Mouse (Mus musculus): ENCODE data around the gene Zfp786.
"Not testable (repeated sequence)": the region's sequence is repeated elsewhere in the genome, so short reads cannot be mapped to it uniquely, and the experiment has no call there.

Zfp786 gene

GRCm38 (mm10) chr6:47830104-47831078 is at the start of gene Zfp786:
TSS of gene Zfp786 (minus strand) at chr6:47830867.
- in situ Hi-C loops (cut with MboI, MseI), result no loop called here

DNA sequence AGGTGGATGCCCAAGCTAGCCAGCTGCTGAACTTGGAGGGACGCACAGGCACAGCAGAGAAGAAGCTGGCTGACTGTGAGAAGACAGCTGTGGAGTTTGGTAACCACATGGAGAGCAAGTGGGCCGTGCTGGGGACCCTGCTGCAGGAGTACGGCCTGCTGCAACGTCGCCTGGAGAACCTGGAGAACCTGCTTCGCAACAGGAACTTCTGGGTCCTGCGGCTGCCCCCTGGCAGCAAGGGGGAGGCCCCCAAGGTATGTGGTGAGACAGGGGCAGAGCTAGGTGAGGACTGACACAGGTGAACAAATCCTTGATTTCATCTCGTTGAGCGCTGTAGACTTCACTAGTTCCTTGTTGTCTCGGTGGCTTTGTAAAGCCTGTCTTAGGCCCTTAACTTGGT is 49.5 kb upstream of the Zfp786 start:
- in situ Hi-C loops (cut with MboI, MseI), result loop anchor here in 1 of 2 experiments (10.0 kb wide), 1 partner anchor 75 kb away; the partner anchor contains the start of gene Zfp956

GRCm38 (mm10) chr6:47879049-47879716 is 48.5 kb upstream of the Zfp786 start:
- in situ Hi-C loops (cut with MboI, MseI), result no loop called here

DNA sequence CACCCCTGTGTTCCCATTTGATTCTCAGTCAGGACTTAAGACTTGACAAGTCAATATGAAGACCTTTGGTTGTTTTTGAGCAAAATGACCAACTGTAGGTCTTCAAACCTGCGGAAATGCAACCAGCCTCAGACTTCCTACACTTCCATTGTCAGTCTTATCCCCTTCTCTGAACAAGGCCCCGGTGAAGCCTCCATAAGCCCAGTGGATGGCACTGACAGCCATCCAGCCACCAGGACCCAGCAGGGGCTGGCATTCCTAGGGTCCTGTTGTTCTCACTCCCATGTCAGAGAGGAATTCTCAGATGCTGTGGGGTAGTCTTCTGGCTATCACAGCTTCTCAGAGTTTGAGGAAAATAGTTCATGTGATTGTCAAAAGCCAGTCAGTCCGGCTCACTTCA is 47.9 kb upstream of the Zfp786 start:
- in situ Hi-C loops (cut with MboI, MseI), result no loop called here

GRCm38 (mm10) chr6:47878133-47878514 is 47.5 kb upstream of the Zfp786 start:
- in situ Hi-C loops (cut with MboI, MseI), result no loop called here

DNA sequence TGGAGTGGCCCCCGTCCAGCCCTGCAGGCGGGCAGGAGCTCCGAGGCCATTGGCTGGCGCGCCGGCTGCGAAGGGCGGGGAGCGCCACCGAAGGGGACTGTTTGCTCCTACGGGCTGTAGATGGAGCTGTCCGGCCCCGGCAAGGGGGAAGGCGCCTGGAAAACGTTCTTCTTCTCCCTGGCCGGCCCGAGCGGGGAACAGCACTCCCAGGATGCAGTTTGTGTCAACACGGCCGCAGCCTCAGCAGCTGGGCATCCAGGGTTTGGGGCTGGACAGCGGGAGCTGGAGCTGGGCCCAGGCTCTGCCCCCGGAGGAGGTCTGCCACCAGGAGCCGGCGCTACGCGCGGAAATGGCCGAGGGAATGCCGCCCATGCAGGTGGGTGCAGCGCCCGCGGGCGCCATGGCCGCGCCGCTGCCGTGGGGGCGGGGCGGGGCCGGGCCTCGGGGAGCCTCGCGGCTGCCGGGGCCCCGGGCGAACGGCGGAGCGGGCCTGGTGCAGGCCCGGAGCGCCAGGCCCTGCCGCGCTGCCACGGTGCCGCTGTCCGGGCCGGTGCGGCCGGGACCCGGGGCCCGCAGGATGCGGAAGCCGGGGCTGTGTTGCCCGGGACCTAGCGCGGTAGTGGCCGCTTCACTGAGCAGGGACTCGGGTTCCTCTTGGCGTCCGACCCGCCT is 46.9 kb upstream of the Zfp786 start:
- in situ Hi-C loops (cut with MboI, MseI), result no loop called here

DNA sequence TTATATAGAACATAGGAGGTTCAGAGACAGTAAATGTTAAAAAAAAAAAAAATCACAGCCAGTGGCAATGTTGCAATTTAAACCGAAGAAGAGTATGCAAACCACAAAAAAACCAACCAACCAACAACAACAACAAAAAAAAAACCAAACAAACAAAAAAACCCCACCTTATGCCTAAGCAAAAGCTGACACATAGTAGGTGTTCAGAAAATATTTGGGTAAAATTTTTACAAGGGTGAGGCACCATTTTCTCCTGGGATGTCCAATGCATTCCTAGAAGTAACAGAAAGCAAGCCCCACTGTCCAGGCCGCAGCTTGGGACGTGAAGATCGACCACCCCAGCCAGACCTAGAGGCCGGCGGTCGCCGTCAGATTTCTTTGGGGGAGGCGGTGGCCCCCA is 46.4 kb upstream of the Zfp786 start, which contains the start of gene Zfp282:
Gene Zfp282 (plus strand): TSS at position 147 of the 400 bp plus-strand sequence.
- in situ Hi-C loops (cut with MboI, MseI), result no loop called here

DNA sequence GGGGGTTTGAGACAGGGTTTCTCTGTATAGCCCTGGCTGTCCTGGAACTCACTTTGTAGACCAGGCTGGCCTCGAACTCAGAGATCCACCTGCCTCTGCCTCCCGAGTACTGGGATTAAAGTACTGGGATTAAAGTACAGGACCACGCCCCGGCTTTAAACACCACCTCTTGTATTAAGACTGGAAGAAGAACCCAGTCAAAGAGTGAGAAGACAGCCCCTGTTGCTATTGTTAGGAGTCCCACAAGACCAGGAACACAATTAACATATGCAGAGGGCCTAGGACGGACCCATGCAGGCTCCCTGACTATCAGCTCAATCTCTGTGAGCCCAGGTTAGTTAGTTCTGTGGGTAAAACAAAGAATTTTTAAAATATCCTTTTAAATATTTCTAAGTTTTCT is 41.6 kb upstream of the Zfp786 start:
- in situ Hi-C loops (cut with MboI, MseI), result no loop called here

GRCm38 (mm10) chr6:47857729-47858128 is 27.1 kb upstream of the Zfp786 start:
- in situ Hi-C loops (cut with MboI, MseI), result not testable (repeated sequence)

DNA sequence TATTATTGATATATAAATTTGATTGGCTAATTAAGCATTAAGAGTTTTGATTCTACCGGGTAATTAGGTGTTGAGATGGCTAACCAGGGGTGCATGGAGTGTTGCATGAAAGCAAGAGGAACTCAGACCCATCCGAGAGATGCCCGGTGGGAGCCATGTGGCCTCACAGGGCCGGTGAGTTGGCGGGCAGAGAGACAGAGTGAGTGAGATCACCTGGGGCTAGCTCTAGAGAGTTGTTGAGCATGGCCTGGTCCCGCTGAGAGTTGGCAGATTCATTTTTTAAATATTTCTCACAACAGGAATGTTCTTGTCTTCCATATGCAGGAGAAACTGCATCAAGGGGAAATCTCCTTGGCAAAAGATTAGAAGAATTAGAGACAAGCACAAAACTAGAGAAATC is 26.6 kb upstream of the Zfp786 start:
- in situ Hi-C loops (cut with MboI, MseI), result no loop called here

DNA sequence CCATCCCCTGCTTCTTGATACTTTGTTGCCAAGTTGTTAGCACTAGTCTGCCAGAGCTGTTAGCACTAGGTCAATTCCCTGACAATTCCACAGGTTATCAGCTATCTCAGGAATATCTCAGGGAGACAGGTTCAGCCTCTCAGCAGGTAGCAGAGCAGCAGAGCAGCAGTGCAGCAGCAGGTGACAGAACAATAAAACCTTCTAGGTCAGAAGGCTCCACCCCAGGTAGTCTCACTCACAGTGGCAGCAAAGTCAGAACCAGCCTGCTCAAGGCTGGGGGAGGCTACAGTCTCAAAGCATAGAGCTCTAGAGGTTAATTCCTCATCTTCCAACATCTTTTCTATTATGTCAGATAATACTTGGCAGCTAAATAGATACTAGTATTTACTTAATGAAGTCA is 15.1 kb upstream of the Zfp786 start:
- in situ Hi-C loops (cut with MboI, MseI), result no loop called here

GRCm38 (mm10) chr6:47842337-47842736 is 11.7 kb upstream of the Zfp786 start:
- in situ Hi-C loops (cut with MboI, MseI), result loop anchor here in 1 of 2 experiments (5.0 kb wide), 1 partner anchor 50 kb away; no protein-coding TSS in a partner anchor

GRCm38 (mm10) chr6:47841831-47842230 is 11.2 kb upstream of the Zfp786 start:
- in situ Hi-C loops (cut with MboI, MseI), result loop anchor here in 1 of 2 experiments (5.0 kb wide), 1 partner anchor 50 kb away; no protein-coding TSS in a partner anchor

DNA sequence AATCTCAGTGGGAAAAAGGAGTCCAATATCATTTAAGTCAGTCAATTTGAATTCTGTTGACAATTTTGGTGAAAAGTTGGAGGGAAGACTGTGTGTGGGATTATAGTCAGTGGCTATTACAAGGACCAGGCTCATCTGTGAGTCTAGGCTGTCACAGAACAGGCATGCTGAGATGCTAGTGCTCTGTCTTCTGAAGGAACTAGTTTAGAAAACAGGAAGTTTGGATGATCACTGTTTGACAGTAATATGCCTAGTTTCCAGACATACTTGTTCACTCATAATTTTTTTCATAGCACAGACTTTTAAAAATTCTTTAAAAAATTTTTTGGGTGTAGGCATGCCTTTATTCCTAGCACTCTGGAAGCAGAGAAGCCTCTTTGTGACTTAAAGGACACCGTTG is 10.4 kb upstream of the Zfp786 start:
- in situ Hi-C loops (cut with MboI, MseI), result loop anchor here in 1 of 2 experiments (5.0 kb wide), 1 partner anchor 51 kb away; no protein-coding TSS in a partner anchor

- in situ Hi-C loops (cut with MboI, MseI), result no loop called here
Measured at GRCm38 (mm10) chr6:47837630-47838029, 7.0 kb upstream of the Zfp786 start.

DNA sequence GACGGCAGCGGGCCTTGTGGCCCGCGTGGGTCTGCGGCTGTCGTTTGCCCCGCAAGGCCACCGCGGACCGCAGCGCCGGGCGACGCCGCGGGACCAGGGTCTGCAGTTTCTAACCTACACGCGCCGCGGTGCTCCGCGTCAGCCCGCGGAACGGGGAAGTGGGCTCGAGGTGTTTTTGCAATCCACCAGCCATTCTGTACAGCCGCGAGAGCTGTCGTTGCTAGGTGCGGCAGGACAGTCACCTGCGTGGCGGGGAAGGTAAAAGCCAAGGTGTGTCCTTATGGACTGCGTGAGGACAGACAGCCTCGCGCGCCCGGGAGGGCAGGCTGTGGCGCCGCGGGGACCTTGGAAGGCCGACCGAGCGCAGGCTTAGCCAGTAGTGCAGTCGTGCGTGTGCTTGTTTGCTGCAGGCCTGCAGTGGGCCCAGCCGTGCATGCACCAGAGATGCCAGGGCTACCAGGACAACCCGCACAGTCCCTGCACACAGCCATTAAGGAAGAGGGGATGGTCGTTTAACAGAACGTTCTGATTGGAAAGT is 5.4 kb upstream of the Zfp786 start:
- in situ Hi-C loops (cut with MboI, MseI), result no loop called here

- in situ Hi-C loops (cut with MboI, MseI), result no loop called here
Measured at GRCm38 (mm10) chr6:47835482-47835983, 4.9 kb upstream of the Zfp786 start, which contains the start of gene Zfp398. TSS of gene Zfp398 (plus strand) at chr6:47835661.

- in situ Hi-C loops (cut with MboI, MseI), result no loop called here
Measured at GRCm38 (mm10) chr6:47832220-47832619, 1.6 kb upstream of the Zfp786 start.

- in situ Hi-C loops (cut with MboI, MseI), result loop anchor here (5.0 kb wide), 1 partner anchor 37 kb away; no protein-coding TSS in a partner anchor
Measured at GRCm38 (mm10) chr6:47828950-47829349, 1.7 kb downstream of the Zfp786 start.

DNA sequence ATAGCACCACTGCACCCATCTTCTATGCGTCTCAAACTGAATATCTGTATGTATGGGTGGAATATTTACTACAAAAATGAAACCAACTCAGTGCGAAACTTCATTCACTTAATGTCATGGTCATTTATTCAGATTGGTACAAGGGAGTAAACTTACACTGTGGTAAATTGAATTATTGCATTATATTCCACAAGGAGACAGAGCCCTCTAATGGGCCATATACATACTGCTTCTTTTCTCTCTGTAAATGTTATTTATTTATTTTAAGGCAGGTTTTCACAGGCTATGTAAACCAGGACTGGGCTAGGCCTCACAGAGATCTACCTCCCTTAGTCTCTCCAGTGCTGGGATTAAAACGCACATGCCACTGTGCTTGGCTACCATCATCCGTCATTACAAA is 3.2 kb downstream of the Zfp786 start:
- in situ Hi-C loops (cut with MboI, MseI), result loop anchor here (5.0 kb wide), 1 partner anchor 35 kb away; no protein-coding TSS in a partner anchor

DNA sequence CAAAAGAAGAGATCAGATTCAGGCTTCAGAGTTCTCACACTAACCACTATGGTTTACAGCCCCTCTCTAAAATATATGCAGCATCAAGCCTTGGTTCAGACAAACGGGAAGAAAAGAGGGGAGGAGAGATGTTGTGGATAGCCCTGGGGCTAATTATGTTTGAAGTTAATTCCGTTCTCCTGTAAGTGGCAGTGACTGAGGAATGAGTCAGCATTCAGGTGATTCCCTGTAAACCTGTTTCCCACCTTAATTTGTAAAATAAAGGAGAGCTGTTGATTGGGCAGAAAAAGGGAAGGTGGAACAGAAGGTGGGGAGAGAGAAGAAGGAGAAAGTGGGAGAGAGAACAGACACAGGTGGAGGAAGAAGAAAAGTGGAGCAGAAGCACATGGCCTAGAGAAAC is 6.4 kb downstream of the Zfp786 start:
- in situ Hi-C loops (cut with MboI, MseI), result no loop called here
